Mouse (Mus musculus): ENCODE results near the gene Itpr1. TPM values are rescaled to one million over a fixed set of nuclear protein-coding genes. Genes with fewer than 3 reads are reported as not detected.

Gene Itpr1
- polyA plus RNA-seq, 1 experiment from 2014 or later: 8.3 TPM

DNA sequence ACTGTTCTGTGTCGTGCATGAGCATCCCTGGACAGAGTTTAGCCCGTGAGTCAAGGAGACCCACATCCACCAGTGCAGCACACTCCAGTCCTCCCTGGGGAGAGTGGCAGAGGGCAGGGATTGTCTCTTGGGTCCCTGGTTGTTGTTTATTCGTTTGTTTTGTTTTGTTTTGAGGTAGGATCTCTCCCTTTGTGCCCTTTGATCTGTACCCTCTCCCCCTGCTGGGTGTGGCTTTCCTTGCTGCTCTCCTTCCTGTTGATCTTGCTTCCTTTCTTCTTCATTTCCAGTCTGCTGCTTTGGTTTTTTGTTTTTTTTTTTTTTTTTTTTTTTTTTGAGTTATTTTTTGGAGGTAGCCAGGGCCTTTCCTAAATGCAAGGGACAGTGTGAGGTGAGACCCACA is 299.2 kb downstream of the Itpr1 start:
- no peak overlapping the region for H3K4me3 ChIP-seq (ENCODE audit: low read depth, low read length)
- WGBS: 65% methylated on average over 3 of the region's 3 CpGs
- H3K36me3 ChIP-seq (ENCODE audit: control insufficient read depth, insufficient read depth, low read length): no peaks in the 10 kb centered on the region
- H3K4me1 ChIP-seq (replicated peaks; ENCODE audit: control insufficient read depth, insufficient read depth, low read length): no peaks in the 10 kb centered on the region
- no peak for DNase-seq (ENCODE audit: low spot score)
- no peaks in the 10 kb centered on the region for H3K27me3 ChIP-seq (replicated peaks; ENCODE audit: control insufficient read depth, insufficient read depth, low read length)
- H3K4me2 ChIP-seq: no peak overlapping the region
- ATAC-seq (replicated peaks; ENCODE audit: low FRiP score): no peak
- H3K27ac ChIP-seq (ENCODE audit: low read depth, low read length): no peak overlapping the region
- H3K9me3 ChIP-seq (ENCODE audit: control insufficient read depth, low read length): no peaks in the 10 kb centered on the region
- no peak overlapping the region for H3K9ac ChIP-seq (ENCODE audit: low read depth, low read length)

DNA sequence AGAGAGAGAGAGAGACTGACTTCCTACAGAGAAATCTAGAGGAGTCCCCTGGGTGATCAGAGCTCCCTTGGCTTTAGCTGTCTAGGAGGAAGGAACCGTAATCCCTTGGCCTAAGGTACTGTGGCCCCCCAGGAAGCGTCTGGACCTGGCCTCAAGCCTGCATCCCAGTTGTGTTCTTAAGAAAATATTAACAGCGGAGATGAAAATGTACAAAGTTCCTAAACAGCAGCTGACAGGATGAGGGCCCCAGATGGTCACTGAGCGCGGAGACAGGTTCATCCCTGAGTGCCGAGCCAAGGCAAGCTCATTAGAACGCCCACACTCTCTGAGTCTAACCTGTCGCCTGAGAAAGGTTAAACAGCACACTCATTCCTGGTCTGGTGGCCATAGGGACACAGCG is 300.1 kb downstream of the Itpr1 start:
- DNase-seq (ENCODE audit: low spot score): no peak
- no peak overlapping the region for H3K9ac ChIP-seq (ENCODE audit: low read depth, low read length)
- no peaks in the 10 kb centered on the region for H3K36me3 ChIP-seq (ENCODE audit: control insufficient read depth, insufficient read depth, low read length)
- no peak overlapping the region for H3K4me3 ChIP-seq (ENCODE audit: low read depth, low read length)
- WGBS: 90% methylated on average over 9 of the region's 9 CpGs
- H3K4me1 ChIP-seq (replicated peaks; ENCODE audit: control insufficient read depth, insufficient read depth, low read length): no peaks in the 10 kb centered on the region
- H3K9me3 ChIP-seq (ENCODE audit: control insufficient read depth, low read length): no peaks in the 10 kb centered on the region
- no peak for ATAC-seq (replicated peaks; ENCODE audit: low FRiP score)
- no peak overlapping the region for H3K27ac ChIP-seq (ENCODE audit: low read depth, low read length)
- H3K27me3 ChIP-seq (replicated peaks; ENCODE audit: control insufficient read depth, insufficient read depth, low read length): no peaks in the 10 kb centered on the region
- no peak overlapping the region for H3K4me2 ChIP-seq

DNA sequence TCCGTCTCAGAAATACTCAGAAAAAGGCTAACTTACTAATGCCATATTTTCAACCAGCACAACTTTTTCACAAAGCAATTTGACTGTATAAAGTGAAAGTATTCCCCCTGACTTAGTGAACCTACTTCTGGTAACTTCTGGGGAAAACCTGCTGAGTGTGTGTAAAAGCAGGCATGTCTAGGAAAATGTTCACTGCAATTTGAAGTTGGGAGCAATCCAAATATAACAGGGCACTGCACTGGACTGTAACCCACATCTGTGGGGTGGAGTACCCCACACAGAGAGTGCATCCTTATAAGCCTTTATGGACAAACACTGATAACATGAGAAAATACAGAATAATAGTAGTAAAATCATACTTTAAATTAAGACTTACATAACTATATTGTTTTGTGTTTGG is 303.4 kb downstream of the Itpr1 start:
- Histone ChIP-seq H3K27me3 (replicated peaks; ENCODE audit: control insufficient read depth, insufficient read depth, low read length) (no peaks in the 10 kb centered on the region), H3K4me2 (no peak overlapping the region), H3K27ac (ENCODE audit: low read depth, low read length) (no peak overlapping the region), H3K36me3 (ENCODE audit: control insufficient read depth, insufficient read depth, low read length) (no peaks in the 10 kb centered on the region), H3K4me3 (ENCODE audit: low read depth, low read length) (no peak overlapping the region), H3K4me1 (replicated peaks; ENCODE audit: control insufficient read depth, insufficient read depth, low read length) (no peaks in the 10 kb centered on the region; the same call in 1 of the 2 replicates), H3K9me3 (ENCODE audit: control insufficient read depth, low read length) (no peaks in the 10 kb centered on the region), H3K9ac (ENCODE audit: low read depth, low read length) (no peak overlapping the region)
- no peak for DNase-seq (ENCODE audit: low spot score)
- WGBS: 92% methylated on average over 1 of the region's 1 CpGs
- ATAC-seq (replicated peaks; ENCODE audit: low FRiP score): no peak

DNA sequence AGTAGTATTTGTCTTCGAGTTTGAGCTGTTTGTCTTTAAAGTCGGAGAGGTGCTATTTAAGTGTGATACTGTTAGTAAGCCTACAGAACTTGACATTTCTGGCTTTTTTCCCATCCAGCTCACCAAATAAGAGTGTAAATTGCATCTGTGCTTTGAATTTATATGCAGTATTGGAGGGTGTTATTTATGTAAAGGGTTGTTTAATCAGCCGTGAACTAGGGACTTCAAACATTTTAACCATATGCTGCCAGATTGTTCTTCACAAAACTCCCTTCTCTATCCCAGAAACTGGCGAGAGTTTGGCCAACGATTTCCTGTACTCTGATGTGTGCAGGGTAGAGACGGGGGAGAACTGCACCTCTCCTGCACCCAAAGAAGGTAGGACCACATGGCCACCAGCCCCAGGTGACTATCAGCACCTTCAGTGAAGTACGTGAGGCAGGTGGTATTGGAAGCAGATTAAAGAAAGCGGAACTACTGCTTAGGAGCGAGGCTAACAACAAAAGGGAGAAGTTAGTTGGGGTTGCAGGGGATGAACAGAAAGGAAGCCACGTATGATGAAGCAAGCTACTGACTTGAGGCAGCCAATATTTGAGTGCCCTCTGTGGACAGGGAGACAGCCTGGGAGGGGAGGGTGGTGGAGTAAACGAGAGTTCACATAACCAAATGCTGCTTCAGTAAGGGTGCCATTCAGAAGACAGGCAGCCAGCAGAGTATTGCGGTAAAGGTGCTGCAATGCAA is 304.5 kb downstream of the Itpr1 start:
- DNase-seq (ENCODE audit: low spot score): no peak
- H3K27me3 ChIP-seq (replicated peaks; ENCODE audit: control insufficient read depth, insufficient read depth, low read length): no peaks in the 10 kb centered on the region
- H3K4me1 ChIP-seq (replicated peaks; ENCODE audit: control insufficient read depth, insufficient read depth, low read length): no peaks in the 10 kb centered on the region; the same call in 1 of the 2 replicates
- H3K4me2 ChIP-seq: no peak overlapping the region
- no peaks in the 10 kb centered on the region for H3K36me3 ChIP-seq (ENCODE audit: control insufficient read depth, insufficient read depth, low read length)
- H3K4me3 ChIP-seq (ENCODE audit: low read depth, low read length): no peak overlapping the region
- no peak overlapping the region for H3K9ac ChIP-seq (ENCODE audit: low read depth, low read length)
- no peak for ATAC-seq (replicated peaks; ENCODE audit: low FRiP score)
- no peaks in the 10 kb centered on the region for H3K9me3 ChIP-seq (ENCODE audit: control insufficient read depth, low read length)
- WGBS: 78% methylated on average over 12 of the region's 12 CpGs
- no peak overlapping the region for H3K27ac ChIP-seq (ENCODE audit: low read depth, low read length)

DNA sequence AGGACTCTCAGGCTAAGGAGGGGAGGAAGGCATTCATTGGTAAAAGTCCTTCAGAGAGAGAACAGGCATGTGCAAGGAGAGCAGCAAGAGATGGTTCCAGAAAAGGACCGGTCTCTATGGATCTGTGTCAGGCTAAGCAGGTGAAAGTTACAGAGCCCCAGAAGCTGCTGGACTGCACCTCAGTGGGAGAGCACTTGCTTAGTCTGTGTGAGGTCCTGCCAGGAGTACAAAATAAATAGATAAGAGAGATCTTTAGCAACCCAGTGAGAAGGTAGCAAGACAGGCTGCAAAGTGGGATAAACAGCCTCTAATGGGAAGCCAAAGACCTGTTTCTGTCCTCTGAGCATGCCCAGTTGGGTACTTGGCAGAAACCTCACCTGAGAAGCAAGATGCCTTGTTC is 305.1 kb downstream of the Itpr1 start:
- H3K27me3 ChIP-seq (replicated peaks; ENCODE audit: control insufficient read depth, insufficient read depth, low read length): no peaks in the 10 kb centered on the region
- 97% methylated on average over 1 of the region's 1 CpGs for WGBS

DNA sequence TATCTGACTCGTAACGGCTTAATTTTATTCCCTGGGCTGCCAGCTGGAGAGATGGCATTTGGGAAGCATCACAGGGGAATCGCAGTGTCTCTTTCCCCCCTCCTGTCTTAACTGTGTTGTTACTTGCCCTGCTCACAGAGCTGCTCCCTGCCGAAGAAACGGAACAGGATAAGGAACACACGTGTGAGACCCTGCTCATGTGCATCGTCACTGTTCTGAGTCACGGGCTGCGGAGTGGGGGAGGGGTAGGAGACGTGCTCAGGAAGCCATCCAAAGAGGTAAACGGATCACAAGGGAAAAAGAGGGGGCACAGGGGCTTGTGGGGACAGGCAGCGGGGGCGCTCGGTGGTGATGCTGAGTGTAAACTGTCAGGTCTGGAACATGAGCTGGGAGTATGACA is 305.7 kb downstream of the Itpr1 start:
- ATAC-seq (replicated peaks; ENCODE audit: low FRiP score) (no peak), DNase-seq (ENCODE audit: low spot score) (no peak)
- Histone ChIP-seq H3K36me3 (ENCODE audit: control insufficient read depth, insufficient read depth, low read length) (0 out of 2 replicates have a peak, but pooled peaks cover 3% of the 10 kb centered on the region), H3K4me3 (ENCODE audit: low read depth, low read length) (no peak overlapping the region), H3K9ac (ENCODE audit: low read depth, low read length) (no peak overlapping the region), H3K4me1 (replicated peaks; ENCODE audit: control insufficient read depth, insufficient read depth, low read length) (no peaks in the 10 kb centered on the region; the same call in 1 of the 2 replicates), H3K27ac (ENCODE audit: low read depth, low read length) (no peak overlapping the region), H3K9me3 (ENCODE audit: control insufficient read depth, low read length) (no peaks in the 10 kb centered on the region), H3K4me2 (no peak overlapping the region), H3K27me3 (replicated peaks; ENCODE audit: control insufficient read depth, insufficient read depth, low read length) (no peaks in the 10 kb centered on the region)
- WGBS: 77% methylated on average over 14 of the region's 14 CpGs

More for the DNA sequence above, 305.1 kb downstream of the Itpr1 start:
- H3K36me3 ChIP-seq (ENCODE audit: control insufficient read depth, insufficient read depth, low read length): no peaks in the 10 kb centered on the region
- H3K4me3 ChIP-seq (ENCODE audit: low read depth, low read length): no peak overlapping the region
- ATAC-seq (replicated peaks; ENCODE audit: low FRiP score) (no peak), DNase-seq (ENCODE audit: low spot score) (no peak)
- H3K9ac ChIP-seq (ENCODE audit: low read depth, low read length): no peak overlapping the region
- no peak overlapping the region for H3K27ac ChIP-seq (ENCODE audit: low read depth, low read length)
- no peaks in the 10 kb centered on the region for H3K9me3 ChIP-seq (ENCODE audit: control insufficient read depth, low read length)
- H3K4me2 ChIP-seq: no peak overlapping the region
- H3K4me1 ChIP-seq (replicated peaks; ENCODE audit: control insufficient read depth, insufficient read depth, low read length): no peaks in the 10 kb centered on the region; the same call in 1 of the 2 replicates

DNA sequence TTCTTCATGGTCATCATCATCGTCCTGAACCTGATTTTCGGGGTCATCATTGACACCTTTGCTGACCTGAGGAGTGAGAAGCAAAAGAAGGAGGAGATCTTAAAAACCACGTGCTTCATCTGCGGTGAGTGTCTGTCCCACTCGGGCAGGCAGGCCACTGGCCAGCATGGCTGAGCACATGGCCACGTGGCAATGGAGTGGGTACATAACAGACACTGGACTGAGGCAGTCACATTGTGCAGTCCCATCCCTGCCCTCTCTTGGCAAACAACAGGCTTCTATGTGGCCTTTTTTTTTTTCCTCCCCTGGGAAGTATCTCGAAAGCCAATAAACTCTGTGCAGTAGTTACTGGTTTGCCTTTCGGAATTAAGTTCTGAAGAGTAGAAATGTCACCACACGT is 306.4 kb downstream of the Itpr1 start:
- WGBS: 89% methylated on average over 9 of the region's 9 CpGs
- Histone ChIP-seq H3K27me3 (replicated peaks; ENCODE audit: control insufficient read depth, insufficient read depth, low read length) (no peaks in the 10 kb centered on the region), H3K4me2 (no peak overlapping the region), H3K9me3 (ENCODE audit: control insufficient read depth, low read length) (no peaks in the 10 kb centered on the region), H3K4me3 (ENCODE audit: low read depth, low read length) (no peak overlapping the region), H3K27ac (ENCODE audit: low read depth, low read length) (no peak overlapping the region), H3K36me3 (ENCODE audit: control insufficient read depth, insufficient read depth, low read length) (0 out of 2 replicates have a peak, but pooled peaks cover 3% of the 10 kb centered on the region), H3K9ac (ENCODE audit: low read depth, low read length) (no peak overlapping the region), H3K4me1 (replicated peaks; ENCODE audit: control insufficient read depth, insufficient read depth, low read length) (no peaks in the 10 kb centered on the region; the same call in 1 of the 2 replicates)
- no peak for DNase-seq (ENCODE audit: low spot score)
- no peak for ATAC-seq (replicated peaks; ENCODE audit: low FRiP score)

DNA sequence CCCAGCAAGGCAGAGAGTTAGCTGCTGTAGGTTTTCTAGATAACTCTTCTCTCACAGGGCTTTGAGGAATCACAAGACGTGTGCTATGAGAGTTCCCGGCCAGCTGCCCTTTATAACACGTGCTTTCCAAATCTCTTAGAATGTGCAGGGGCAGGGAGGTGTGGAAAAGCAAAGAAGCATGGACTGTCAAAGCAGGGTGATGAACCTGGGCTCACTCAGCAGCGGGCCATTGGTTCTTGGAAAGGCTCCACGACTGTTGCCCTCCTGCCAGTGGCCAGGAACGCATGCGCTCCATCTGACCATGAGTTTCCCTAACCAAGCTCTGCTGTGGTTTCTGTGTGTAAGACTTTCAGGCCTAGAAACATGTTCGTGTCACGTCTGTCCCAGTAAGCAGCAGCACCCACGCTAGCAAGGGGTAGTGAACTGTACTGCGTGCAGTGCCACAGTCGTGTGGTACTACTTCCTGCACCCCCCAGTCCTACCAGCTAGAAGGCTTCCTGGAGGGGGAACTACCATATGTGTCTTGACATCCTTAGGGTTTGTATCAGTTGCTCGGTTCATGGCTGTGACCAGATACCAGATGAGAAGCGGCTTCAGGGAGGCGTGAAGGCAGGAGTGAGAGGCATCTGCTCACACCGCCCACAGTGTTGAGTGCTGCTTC is 311.2 kb downstream of the Itpr1 start:
- ATAC-seq (replicated peaks; ENCODE audit: low FRiP score): no peak
- no peak overlapping the region for H3K4me3 ChIP-seq (ENCODE audit: low read depth, low read length)
- H3K27ac ChIP-seq (ENCODE audit: low read depth, low read length): no peak overlapping the region
- H3K27me3 ChIP-seq (replicated peaks; ENCODE audit: control insufficient read depth, insufficient read depth, low read length): no peaks in the 10 kb centered on the region
- H3K36me3 ChIP-seq (ENCODE audit: control insufficient read depth, insufficient read depth, low read length): 0 out of 2 replicates have a peak, but pooled peaks cover 3% of the 10 kb centered on the region
- 89% methylated on average over 16 of the region's 16 CpGs for WGBS
- H3K9me3 ChIP-seq (ENCODE audit: control insufficient read depth, low read length): no peaks in the 10 kb centered on the region
- no peak overlapping the region for H3K9ac ChIP-seq (ENCODE audit: low read depth, low read length)
- no peak overlapping the region for H3K4me2 ChIP-seq
- H3K4me1 ChIP-seq (replicated peaks; ENCODE audit: control insufficient read depth, insufficient read depth, low read length): peaks cover 4% of the 10 kb centered on the region; the same call in 1 of the 2 replicates
- DNase-seq (ENCODE audit: low spot score): no peak

All from liver, embryonic 11.5 days (tissue).